Mouse (Mus musculus): Measurements from ENCODE around the gene Pdf.
"Not testable (repeated sequence)": the region's sequence is repeated elsewhere in the genome, so short reads cannot be mapped to it uniquely, and the experiment has no call there.

Gene Pdf

DNA sequence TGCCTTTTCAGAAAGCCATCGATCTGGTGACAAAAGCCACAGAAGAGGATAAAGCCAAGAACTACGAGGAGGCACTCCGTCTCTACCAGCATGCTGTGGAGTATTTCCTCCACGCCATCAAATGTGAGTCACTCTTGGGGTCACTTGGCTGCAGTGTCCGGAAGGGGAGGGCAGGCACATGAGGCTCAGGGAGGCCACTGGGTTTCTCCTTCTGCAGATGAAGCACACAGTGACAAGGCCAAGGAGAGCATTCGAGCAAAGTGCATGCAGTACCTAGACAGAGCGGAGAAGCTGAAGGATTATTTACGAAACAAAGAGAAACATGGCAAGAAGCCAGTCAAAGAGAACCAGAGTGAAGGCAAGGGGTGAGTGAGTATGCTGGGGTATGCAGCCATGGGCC lies 11.8 kb downstream of the Pdf start:
- no peak for DNase-seq (ENCODE audit: low read depth, low spot score)

DNA sequence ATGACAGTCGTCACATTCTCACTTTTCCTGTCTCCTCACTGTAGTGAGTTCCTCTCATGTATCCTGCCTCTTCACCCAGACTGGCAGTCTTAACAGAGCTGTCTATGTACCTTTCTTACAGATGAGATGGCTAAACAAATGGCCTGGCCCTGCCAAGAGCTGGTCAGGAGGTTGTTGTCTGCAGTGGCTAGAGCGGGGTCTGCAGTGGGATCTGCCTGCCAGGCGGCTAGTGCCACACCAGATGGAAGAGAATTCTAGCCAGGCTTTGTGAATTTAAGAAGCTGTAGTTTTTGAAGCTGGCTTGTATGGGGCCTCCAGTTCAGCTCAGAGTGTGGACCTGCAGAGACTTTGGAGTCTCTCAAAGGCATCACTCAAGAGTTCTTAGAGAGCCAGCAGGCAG lies 12.8 kb downstream of the Pdf start:
- DNase-seq (ENCODE audit: low read depth, low spot score): no peak

DNA sequence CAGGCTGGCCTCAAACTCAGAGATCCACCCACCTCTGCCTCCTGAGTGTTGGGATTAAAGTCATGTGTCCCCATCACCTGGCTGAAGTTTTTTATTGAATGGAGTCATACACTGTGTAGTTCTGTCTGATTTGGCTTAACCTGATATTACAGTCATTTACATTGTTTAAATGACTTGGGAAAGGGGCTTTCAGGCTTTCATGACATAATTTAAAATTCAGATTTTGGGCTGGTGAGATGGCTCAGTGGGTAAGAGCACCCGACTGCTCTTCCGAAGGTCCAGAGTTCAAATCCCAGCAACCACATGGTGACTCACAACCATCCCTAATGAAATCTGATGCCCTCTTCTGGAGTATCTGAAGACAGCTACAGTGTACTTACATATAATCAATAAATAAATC lies 14.8 kb downstream of the Pdf start:
- DNase-seq (ENCODE audit: low read depth, low spot score): not testable (repeated sequence)

DNA sequence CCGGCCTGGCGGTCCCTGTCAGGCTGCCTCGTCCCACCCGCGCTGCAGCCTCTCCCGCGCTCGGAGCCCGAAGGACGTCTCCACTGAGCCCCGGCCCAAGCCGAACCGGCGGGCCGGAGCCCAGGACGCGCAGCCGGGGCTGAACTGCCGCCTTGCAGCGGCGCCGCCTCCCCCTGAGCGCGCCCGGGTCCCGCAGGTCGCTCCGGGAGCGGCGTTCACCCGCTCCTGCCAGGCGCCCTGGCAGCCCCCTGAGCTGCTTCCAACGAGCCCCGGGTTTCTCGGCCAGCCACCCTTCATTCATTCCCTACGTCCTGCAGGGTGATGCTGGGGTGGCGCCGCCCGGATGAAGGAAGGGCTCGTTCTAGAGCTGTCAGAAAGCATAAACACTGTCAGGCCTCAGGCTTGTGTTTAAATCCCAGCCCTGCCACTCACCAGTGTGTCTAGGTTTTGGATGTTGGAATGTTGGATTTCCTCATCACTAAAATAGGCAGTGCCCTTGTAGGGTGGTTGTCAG lies 16.8 kb downstream of the Pdf start:
- DNase-seq (ENCODE audit: low read depth, low spot score): no peak

DNA sequence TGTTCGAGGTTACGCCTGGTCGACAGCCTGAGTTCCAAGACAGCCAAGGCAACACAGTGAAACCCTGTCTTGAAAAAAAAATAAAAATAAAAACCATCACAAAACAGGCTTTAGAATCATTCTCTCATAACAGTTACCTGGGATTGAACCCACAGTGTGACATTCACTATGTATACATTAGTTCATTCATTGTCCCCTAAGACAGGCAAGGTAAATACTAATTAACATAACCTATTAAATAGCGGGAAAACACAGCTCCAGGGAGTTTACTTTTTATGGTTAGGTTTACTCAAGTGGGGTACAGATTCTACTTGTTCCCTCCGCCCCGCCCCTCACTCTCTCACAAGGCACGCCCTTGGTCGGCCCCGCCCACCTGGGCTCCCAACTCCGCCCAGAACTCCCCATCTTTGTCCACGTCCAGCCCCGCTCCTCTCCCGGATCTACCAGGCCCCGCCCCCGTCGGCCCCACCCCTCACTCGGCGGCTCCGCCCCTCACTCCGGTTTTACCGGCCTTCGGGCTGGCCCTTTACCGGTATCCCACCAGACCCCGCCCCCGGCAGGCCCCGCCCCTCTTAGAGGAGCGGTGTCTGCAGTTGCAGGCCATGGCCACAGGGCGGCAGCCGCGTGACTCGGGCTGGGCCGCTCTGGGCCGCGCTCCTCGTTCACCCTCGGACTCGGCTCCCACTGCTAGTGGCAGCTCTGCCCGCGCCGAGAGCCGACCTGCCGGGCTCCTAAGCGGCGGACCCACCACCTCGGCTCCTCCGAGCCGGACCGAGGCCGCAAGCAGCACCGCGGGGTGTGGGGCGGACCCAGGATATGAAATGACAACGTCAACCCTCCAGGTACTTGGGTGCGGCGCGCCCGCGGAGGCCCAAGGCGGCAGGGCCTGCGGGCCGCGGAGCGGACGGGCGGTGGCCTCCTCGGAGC lies 17.5 kb downstream of the Pdf start, which contains the start of gene Vps4a:
TSS of gene Vps4a (plus strand) at position 573 of the 927 bp plus-strand sequence.
- peak; percentile 91 for DNase-seq (ENCODE audit: low read depth, low spot score)

DNA sequence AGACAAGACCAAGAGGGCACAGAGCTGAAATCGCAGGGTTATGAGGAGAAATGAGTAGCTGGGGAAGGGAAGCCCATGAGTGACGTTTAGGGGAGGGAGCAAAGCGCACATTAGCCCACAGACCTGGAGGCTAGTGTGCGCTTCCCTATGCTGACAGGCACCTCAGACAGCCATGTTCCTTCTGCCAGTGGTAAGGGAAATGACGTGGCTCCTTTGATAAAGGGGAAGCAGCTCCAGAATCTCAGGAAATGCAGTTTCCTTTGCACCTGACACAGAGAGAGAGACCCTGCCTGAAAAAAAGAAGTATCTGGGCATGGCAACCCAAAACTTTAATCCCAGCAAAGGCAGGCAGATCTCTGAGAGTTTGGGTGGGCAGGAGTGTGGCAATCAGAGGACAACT lies 18.4 kb downstream of the Pdf start:
- DNase-seq (ENCODE audit: low read depth, low spot score): no peak

DNA sequence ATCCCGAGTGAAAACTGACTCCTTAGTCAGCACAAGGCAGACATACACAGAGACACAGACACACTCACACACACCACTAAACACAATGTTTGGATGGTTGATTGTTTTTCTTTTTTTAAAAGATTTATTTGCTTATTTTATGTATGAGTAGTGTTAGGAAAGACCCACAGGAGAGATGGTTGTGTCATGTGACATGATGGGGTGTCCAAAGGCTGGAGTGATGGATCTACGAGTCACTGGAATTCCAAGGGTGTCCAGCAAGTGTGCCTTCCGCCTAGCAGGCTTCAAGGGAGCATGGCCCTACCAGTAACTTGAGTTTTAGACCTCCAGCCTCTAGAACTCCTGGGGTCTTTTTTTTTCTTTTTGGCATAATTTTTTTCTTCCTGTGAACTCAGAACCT lies 19.1 kb downstream of the Pdf start:
- DNase-seq (ENCODE audit: low read depth, low spot score): no peak

DNA sequence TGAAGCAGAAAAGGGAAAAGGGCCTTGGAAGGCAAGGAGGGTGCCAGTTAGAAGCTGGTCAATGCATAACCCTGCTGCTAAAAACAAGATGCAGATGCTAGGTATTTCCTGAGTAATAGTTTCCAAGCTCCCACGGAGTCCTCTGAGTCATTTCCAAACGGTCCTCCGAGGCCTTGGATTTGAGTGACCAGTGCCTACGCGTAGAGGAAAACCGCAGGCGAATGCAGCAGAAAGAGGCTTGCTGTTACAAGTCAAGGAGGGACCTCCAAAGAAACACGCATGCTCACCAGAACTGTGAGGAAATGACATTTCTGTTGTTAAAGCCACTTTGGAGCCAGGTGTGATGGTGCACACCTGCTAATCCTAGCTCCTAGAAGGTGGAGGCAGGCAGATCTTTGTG lies 24.9 kb downstream of the Pdf start:
- no peak for DNase-seq (ENCODE audit: low read depth, low spot score)

DNA sequence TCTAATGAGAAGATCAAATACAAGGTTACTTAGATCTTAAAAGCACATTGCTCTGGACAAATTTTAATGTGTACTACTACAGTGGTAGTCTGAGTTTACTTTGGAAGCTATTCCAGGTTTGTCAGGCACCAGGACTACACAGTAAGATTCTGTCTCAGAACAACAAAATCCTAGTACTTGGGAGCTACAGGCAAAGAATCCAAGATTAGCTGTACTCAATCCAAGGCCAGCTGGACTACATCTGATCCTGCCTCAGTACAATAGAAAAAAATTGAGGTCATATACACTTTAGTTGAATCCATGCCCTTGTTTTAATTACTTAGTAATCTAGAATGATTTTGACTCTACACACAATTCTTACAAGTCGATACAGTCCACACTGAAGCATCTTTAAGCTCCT lies 33.5 kb downstream of the Pdf start:
- no peak for DNase-seq (ENCODE audit: low read depth, low spot score)

DNA sequence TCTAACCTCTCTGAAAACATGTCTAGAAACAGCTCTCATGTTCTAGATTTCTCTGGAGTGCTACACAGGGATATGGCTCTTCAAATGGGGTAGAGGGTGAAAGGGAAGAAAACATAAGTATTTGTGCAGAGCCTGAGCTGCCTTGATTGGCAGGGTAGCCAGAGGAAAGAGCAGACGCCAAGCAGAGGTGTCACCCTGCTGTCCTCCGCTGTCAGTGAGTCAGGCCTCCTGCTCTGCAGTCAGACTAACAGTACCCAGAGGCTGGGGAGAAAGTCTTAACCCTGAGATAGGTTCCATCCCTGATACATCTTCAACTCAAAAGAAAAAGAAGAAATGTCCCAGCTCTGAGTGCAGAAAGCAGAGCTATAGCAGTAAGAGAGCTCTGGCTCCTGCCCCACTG lies 35.7 kb downstream of the Pdf start:
- DNase-seq (ENCODE audit: low read depth, low spot score): no peak

DNA sequence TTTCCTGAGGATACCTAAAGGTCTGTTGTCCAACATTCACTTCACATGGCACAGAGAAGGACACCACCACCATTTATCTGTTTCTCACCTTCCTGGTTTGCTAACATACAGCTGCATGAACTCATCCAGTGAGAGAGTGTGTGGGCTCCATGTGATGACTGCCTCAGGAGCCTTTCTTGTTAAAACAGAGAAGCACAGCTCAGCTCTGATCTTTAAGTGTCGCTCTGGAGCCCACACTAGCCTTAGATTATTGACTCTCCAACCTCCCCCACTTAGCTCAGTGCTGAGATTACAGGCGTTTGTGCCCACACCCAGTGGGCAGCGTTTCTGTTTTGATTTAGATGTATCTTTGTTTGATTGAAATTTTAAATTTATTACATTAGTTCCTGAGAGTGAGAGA lies 40.6 kb downstream of the Pdf start:
- DNase-seq (ENCODE audit: low read depth, low spot score): no peak

DNA sequence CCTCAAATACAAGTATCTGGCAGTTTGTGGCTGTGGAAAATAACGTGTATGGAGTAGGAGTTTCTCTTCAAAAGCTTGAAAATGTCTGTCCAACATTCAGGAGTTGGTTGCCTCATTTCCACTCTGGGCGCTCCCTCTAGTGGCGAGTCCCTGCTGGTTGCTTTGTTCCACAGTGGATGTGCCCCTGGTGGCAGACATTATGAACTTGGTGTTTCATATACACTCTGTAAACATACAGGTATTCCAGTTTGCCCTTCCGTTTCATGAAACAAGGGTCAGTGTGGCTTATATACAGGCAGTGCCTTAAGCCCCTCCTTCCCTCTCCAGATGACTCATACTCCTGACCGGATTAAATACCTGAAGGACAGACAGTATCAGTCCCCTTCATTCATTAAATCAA lies 45.9 kb downstream of the Pdf start:
- DNase-seq (ENCODE audit: low read depth, low spot score): peak; percentile 74

DNA sequence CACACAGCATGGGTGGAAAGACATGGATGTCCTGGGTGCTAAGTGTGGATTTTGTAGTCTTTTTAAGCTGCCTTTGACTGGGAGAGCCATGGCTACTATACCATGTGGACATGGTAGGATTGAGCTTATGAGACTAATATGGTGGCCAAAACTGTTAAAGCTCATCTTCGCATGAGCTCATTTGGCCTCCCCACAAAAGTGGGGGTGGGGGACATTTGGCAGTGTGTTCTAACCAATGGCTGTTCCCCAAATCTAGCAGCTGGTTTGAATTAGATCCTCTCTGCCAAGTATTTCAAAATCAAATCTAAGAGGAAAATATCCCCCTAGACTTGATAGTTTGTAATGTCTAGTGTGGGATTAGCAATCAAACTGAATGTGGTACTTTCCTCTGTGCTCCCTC lies 49.3 kb downstream of the Pdf start:
- DNase-seq (ENCODE audit: low read depth, low spot score): no peak

DNA sequence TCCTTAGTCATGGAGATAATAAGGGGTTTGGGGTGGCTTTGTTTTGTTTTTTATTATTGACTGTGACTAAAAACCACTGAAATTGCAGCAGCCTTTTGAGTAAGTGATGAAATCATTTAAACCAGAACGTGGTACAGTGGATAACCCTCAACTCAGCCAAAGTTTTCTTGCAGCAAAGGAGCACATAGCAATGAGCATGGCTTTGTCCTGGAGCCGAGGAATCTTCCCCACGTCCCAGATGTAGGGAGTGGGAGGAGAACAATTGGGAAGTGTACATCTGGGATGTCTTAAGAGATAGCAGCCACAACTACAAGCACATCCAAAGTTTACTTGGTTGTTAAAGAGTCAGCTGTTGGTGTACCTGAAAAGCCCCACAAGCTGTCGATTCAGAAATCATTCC lies 51.0 kb downstream of the Pdf start:
- DNase-seq (ENCODE audit: low read depth, low spot score): no peak

DNA sequence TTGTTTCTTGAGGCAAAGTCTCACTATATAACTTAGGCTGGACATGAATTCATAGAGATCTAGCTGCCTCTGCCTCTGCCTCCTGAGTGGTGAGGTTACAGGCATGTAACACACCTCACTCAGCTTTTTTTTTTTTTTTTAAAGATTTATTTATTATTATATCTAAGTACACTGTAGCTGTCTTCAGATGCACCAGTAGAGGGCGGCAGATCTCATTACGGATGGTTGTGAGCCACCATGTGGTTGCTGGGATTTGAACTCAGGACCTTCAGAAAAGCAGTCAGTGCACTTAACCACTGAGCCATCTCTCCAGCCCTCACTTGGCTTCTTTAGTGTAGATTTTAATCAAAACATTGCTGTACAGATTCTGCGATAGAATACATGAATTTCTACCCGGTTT lies 52.1 kb downstream of the Pdf start:
- not testable (repeated sequence) for DNase-seq (ENCODE audit: low read depth, low spot score)
